Mouse (Mus musculus) heart, postnatal 0 days (tissue): ENCODE results near the gene Mlip.

Experiments used
- CTCF ChIP-seq: IDR thresholded peaks from 2 replicates; pipeline ENCODE4 v1.5.1; 2016; ENCODE audit warnings: antibody characterized with exemption, control low read depth, low read depth
- EP300 ChIP-seq: IDR thresholded peaks from 2 replicates; pipeline ENCODE4 v1.6.1; 2016; ENCODE audit warnings: antibody characterized with exemption, low read depth

- TF ChIP-seq CTCF (no peak), EP300 (no peak)
Measured at GRCm38 (mm10) chr9:77398856-77399631, 46.3 kb upstream of the Mlip start.
